Mouse (Mus musculus) liver, embryonic 11.5 days (tissue): ENCODE measurements around the gene Slc5a11. TPM values are rescaled to one million over a fixed set of nuclear protein-coding genes. Genes with fewer than 3 reads are reported as not detected.

ENCODE experiments used
- ATAC-seq: fragments of 200-750 bp; cut with Nextera tagmentation; replicated peaks from 2 replicates; pipeline ENCODE4 v1.8.0; 2017; ENCODE audit warnings: moderate number of reproducible peaks, mild to moderate bottlenecking, moderate TSS enrichment, moderate library complexity; ENCODE audit not compliant: low FRiP score
- DNase-seq: peaks from one replicate; pipeline ENCODE4 v3.0.0-alpha.2; 2017; ENCODE audit warnings: low spot score
- H3K27ac ChIP-seq: fragments of 300-500 bp; sonication (generic); 2 replicates; pipeline ENCODE4 v1.5.1; 2014; ENCODE audit warnings: mild to moderate bottlenecking, low read depth, low read length, control low read depth
- H3K27me3 ChIP-seq: fragments of 300-500 bp; sonication (generic); replicated peaks from 2 replicates; pipeline ENCODE4 v1.6.1; 2014; ENCODE audit warnings: low read length, mixed read lengths; ENCODE audit not compliant: control insufficient read depth, insufficient read depth
- H3K36me3 ChIP-seq: fragments of 300-500 bp; sonication (generic); 2 replicates; pipeline ENCODE4 v1.6.1; 2014; ENCODE audit warnings: mild to moderate bottlenecking, low read length, moderate library complexity, mixed read lengths; ENCODE audit not compliant: control insufficient read depth, insufficient read depth
- H3K4me1 ChIP-seq: fragments of 300-500 bp; sonication (generic); replicated peaks from 2 replicates; pipeline ENCODE4 v1.6.1; 2014; ENCODE audit warnings: low read length, mixed read lengths; ENCODE audit not compliant: control insufficient read depth, insufficient read depth
- H3K4me2 ChIP-seq: fragments of 300-500 bp; sonication (generic); 2 replicates; pipeline ENCODE4 v1.6.1; 2014; ENCODE audit warnings: mild to moderate bottlenecking, control low read depth, moderate library complexity
- H3K4me3 ChIP-seq: fragments of 300-500 bp; sonication (generic); 2 replicates; pipeline ENCODE4 v1.5.1; 2014; ENCODE audit warnings: low read depth, low read length, control low read depth
- H3K9ac ChIP-seq: fragments of 300-500 bp; sonication (generic); 2 replicates; pipeline ENCODE4 v1.6.1; 2014; ENCODE audit warnings: low read depth, low read length, control low read depth
- H3K9me3 ChIP-seq: fragments of 300-500 bp; sonication (generic); 2 replicates; pipeline ENCODE4 v1.6.1; 2016; ENCODE audit warnings: low read length, inconsistent platforms, mixed read lengths; ENCODE audit not compliant: control insufficient read depth
- whole genome bisulfite sequencing: fragments of 180-500 bp; shearing (Covaris S2); extraction: QIAGEN DNeasy Blood & Tissue Kit; methylation state at CpG from one replicate; pipeline ENCODE4 v1.1.7; 2014; 5-methylcytosine and 5-hydroxymethylcytosine counted together
- polyA plus RNA-seq: library from polyadenylated mRNA; unstranded; fragments of >200 nt; fragmentation: Nextera tagmentation; extraction: Ambion mirVana; gene quantifications from 2 replicates; pipeline ENCODE4 v1.2.1, GENCODE M21; 2014

Gene Slc5a11
- polyA plus RNA-seq, 1 experiment from 2014 or later: 1.9 TPM

DNA sequence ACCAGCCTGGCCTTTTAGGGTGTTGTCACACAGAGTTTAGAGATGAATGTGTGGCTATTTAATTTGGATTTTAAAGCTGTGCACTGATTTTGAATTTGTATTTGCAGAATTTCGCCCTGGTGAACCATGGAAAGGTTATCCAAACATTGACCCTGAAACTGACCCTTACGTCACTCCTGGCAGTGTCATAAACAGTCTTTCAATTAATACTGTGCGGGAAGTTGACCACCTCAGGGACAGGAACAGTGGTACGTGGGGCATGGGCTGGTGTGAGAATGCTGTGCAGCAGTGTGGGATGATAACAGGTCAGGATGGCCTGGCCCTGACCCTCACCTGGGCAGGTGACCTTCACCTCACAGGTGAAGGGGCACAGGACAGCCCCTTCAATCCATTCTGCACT, 27.3 kb upstream of the Slc5a11 start:
- no peak overlapping the region for H3K4me2 ChIP-seq
- H3K9me3 ChIP-seq: no peaks in the 10 kb centered on the region
- no peak overlapping the region for H3K27ac ChIP-seq
- H3K27me3 ChIP-seq: no peaks in the 10 kb centered on the region
- H3K36me3 ChIP-seq: peaks cover 73% of the 10 kb centered on the region
- ATAC-seq (no peak), DNase-seq (no peak)
- no peaks in the 10 kb centered on the region for H3K4me1 ChIP-seq
- WGBS: 76% methylated on average over 4 of the region's 4 CpGs
- H3K4me3 ChIP-seq: no peak overlapping the region
- H3K9ac ChIP-seq: no peak overlapping the region

DNA sequence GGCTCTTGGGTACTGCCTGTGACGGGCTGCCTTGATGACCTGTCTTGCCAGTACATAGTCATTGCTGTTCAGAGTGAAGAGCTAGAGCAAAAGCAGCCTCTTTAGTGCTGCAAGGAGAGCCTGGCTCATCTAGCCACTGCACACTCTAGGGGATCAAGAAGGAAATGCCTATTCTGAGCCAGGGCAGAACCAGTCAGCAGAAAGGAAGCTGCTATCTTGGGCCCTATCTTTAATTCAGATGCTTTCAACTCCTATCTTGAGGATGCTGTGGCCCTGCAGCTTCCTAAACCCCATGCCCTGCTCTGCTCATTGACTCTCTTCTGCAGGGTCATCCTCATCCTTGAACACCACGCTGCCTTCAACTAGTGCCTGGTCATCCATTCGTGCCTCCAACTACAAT, 26.1 kb upstream of the Slc5a11 start:
- H3K4me3 ChIP-seq: no peak overlapping the region
- DNase-seq (no peak), ATAC-seq (no peak)
- no peak overlapping the region for H3K9ac ChIP-seq
- no peaks in the 10 kb centered on the region for H3K9me3 ChIP-seq
- peaks cover 71% of the 10 kb centered on the region for H3K36me3 ChIP-seq
- H3K4me1 ChIP-seq: no peaks in the 10 kb centered on the region
- no peak overlapping the region for H3K27ac ChIP-seq
- no peak overlapping the region for H3K4me2 ChIP-seq
- H3K27me3 ChIP-seq: no peaks in the 10 kb centered on the region
- whole genome bisulfite sequencing: 88% methylated on average over 3 of the region's 3 CpGs

DNA sequence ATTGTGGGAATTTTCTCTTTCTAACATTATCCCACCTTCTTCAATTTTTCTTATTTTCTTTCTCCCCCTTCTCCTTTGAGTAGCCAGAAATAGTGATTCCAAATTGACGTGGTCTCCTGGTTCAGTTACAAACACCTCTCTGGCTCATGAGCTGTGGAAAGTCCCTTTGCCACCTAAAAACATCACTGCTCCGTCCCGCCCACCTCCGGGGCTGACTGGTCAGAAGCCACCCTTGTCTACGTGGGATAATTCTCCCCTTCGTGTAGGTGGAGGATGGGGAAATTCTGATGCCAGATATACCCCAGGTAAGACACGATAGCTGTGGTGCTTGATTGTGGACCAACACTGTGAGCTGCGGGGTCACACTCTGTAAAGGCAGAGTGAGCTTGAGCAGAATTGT, 24.8 kb upstream of the Slc5a11 start:
- H3K9me3 ChIP-seq: no peaks in the 10 kb centered on the region
- no peaks in the 10 kb centered on the region for H3K4me1 ChIP-seq
- 96% methylated on average over 8 of the region's 8 CpGs for WGBS
- no peak overlapping the region for H3K4me2 ChIP-seq
- no peak overlapping the region for H3K27ac ChIP-seq
- peaks cover 70% of the 10 kb centered on the region for H3K36me3 ChIP-seq
- no peak overlapping the region for H3K4me3 ChIP-seq
- DNase-seq (no peak), ATAC-seq (no peak)
- H3K9ac ChIP-seq: no peak overlapping the region
- H3K27me3 ChIP-seq: no peaks in the 10 kb centered on the region

- no peak overlapping the region for H3K4me2 ChIP-seq
- H3K4me1 ChIP-seq: no peaks in the 10 kb centered on the region
- no peak overlapping the region for H3K27ac ChIP-seq
- H3K9ac ChIP-seq: no peak overlapping the region
- ATAC-seq (no peak), DNase-seq (no peak)
- H3K9me3 ChIP-seq: no peaks in the 10 kb centered on the region
- H3K4me3 ChIP-seq: no peak overlapping the region
- H3K27me3 ChIP-seq: no peaks in the 10 kb centered on the region
- peaks cover 60% of the 10 kb centered on the region for H3K36me3 ChIP-seq
- WGBS: 84% methylated on average over 5 of the region's 5 CpGs
These were observed 22.8 kb upstream of the Slc5a11 start for GRCm38 (mm10) chr7:123191731-123192130.

GRCm38 (mm10) chr7:123193201-123193600, 21.4 kb upstream of the Slc5a11 start:
- H3K4me2 ChIP-seq: no peak overlapping the region
- no peak for ATAC-seq
- DNase-seq: no peak
- no peak overlapping the region for H3K4me3 ChIP-seq
- no peaks in the 10 kb centered on the region for H3K27me3 ChIP-seq
- no peaks in the 10 kb centered on the region for H3K4me1 ChIP-seq
- H3K9me3 ChIP-seq: no peaks in the 10 kb centered on the region
- H3K27ac ChIP-seq: no peak overlapping the region
- H3K36me3 ChIP-seq: peaks cover 48% of the 10 kb centered on the region
- WGBS: 93% methylated on average over 12 of the region's 12 CpGs
- no peak overlapping the region for H3K9ac ChIP-seq

DNA sequence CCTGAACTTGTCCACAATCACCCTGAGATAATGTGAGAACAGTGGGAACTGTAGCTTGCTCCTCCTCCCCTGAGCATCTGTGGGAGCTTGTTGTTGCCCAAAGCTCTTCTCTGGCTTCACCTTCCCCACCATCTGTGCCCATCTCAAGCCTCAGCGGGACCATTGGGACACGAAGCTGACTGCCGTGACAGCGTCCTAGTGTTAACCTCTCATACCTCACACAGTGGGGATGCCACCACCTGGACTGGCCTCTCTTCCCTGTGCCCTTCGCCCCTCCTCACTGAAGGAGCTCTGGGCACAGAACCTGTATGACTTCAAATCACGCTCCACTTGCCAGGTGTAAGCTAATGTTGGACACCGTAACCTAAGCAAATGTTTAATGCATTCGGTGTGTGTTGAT, 19.9 kb upstream of the Slc5a11 start:
- Histone ChIP-seq H3K9me3 (no peaks in the 10 kb centered on the region), H3K27me3 (no peaks in the 10 kb centered on the region), H3K9ac (no peak overlapping the region), H3K36me3 (peaks cover 35% of the 10 kb centered on the region), H3K27ac (no peak overlapping the region), H3K4me1 (no peaks in the 10 kb centered on the region), H3K4me2 (no peak overlapping the region), H3K4me3 (no peak overlapping the region)
- ATAC-seq (no peak), DNase-seq (no peak)
- 90% methylated on average over 8 of the region's 8 CpGs for WGBS

DNA sequence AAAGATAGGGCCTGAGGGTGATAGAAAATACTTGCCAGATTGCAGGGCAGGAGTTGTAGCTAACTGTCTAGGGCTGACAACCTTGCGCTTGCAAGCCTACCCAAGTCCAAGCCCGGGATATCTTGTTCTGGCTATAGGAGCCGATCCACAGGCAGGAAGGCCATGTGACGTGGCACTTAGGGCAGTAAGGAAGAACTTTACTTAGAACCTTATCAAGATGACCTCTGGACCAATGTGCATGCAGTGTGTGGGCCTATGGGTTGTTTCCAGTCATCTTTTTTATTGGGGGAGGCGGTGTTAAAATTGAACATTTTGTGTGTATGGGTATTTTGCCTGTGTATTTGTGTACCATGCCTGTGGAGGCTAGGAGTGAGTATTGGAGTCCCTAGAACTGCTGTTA, 18.1 kb upstream of the Slc5a11 start:
- Histone ChIP-seq H3K36me3 (peaks cover 19% of the 10 kb centered on the region), H3K9ac (no peak overlapping the region), H3K4me1 (no peaks in the 10 kb centered on the region), H3K9me3 (no peaks in the 10 kb centered on the region), H3K4me3 (no peak overlapping the region), H3K4me2 (no peak overlapping the region), H3K27me3 (no peaks in the 10 kb centered on the region), H3K27ac (no peak overlapping the region)
- no peak for DNase-seq
- ATAC-seq: no peak
- WGBS: 74% methylated on average over 5 of the region's 5 CpGs

- Histone ChIP-seq H3K9me3 (no peaks in the 10 kb centered on the region), H3K4me1 (no peaks in the 10 kb centered on the region), H3K4me2 (no peak overlapping the region), H3K9ac (no peak overlapping the region), H3K27ac (no peak overlapping the region), H3K4me3 (no peak overlapping the region), H3K27me3 (no peaks in the 10 kb centered on the region), H3K36me3 (peaks cover 4% of the 10 kb centered on the region; the same call in 1 of the 2 replicates)
- 65% methylated on average over 10 of the region's 10 CpGs for WGBS
- DNase-seq: no peak
- no peak for ATAC-seq
These were observed 15.9 kb upstream of the Slc5a11 start for GRCm38 (mm10) chr7:123198695-123199094.

- 70% methylated on average over 3 of the region's 3 CpGs for WGBS
- Histone ChIP-seq H3K27ac (no peak overlapping the region), H3K9ac (no peak overlapping the region), H3K27me3 (no peaks in the 10 kb centered on the region), H3K4me1 (no peaks in the 10 kb centered on the region), H3K4me3 (no peak overlapping the region), H3K36me3 (peaks cover 2% of the 10 kb centered on the region; the same call in 1 of the 2 replicates), H3K4me2 (no peak overlapping the region), H3K9me3 (no peaks in the 10 kb centered on the region)
- ATAC-seq (no peak), DNase-seq (no peak)
These were observed 15.4 kb upstream of the Slc5a11 start for GRCm38 (mm10) chr7:123199151-123199550.
